Mouse (Mus musculus) WW6 (cell line): Measurements from ENCODE around the gene Bard1.
A peak's percentile ranks its signal among the peaks of the same experiment; 100 is the strongest.

Experiments
- DNase-seq: peaks from one replicate; pipeline ENCODE4 v3.0.0-alpha.2; 2013; ENCODE audit warnings: low read depth, low spot score

Gene Bard1

DNA sequence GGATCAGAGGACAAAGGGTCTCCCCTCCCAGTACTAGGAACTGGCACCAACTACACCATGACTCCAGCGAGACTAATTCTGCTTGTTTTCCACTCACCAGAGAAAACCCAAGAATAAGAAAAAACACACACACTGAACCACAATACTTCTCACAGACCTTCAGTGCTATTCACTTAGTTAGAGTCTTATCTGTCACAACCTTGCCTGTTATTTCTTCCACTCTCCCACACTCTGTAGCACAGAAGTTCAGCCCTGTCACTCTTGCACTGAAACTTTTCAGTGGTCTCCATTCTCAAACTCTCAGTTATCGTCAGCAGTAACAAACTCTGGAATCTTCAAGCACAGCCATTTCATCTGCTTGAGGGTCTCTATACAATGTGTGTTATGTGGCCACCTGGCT is 50.2 kb downstream of the Bard1 start:
- no peak for DNase-seq

- DNase-seq: no peak
Measured at GRCm38 (mm10) chr1:71052252-71052651, 50.7 kb downstream of the Bard1 start.

DNA sequence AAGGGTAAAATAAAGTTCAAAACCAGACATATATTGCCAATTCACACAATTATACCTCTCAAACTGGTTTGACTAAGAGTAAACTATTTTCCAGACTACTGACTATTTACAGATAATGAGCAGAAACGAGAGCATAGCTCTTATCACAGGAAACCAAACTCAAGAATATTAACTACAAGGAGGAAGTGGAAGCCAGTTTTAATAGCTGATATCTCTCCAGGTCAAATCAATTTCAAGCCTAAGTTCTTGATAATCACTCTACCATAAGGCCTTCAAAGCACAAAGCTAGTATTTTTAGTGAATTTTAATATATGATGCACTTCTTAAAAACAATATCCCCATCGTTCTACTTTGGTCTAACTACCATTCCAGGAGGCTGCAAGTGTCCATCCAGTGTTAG is 57.8 kb downstream of the Bard1 start:
- no peak for DNase-seq

DNA sequence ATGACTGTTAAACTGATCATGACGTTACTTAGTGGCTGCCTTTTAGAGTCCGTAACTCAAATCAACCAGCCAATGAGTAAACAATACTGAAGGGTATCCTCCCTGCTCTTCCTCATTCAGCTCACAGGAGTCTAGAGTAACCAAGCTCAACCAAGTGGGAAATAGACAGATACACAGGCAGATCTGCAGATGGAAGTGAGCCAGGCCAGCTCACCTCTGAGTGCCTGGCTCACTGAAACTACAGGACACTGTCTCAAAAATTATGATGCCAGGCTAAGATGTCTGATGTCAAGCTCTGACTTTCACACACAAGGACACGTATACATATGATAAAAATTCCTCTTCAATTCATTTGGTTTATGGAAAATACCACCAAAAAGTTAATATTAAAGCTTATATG is 59.0 kb downstream of the Bard1 start:
- DNase-seq: no peak

DNA sequence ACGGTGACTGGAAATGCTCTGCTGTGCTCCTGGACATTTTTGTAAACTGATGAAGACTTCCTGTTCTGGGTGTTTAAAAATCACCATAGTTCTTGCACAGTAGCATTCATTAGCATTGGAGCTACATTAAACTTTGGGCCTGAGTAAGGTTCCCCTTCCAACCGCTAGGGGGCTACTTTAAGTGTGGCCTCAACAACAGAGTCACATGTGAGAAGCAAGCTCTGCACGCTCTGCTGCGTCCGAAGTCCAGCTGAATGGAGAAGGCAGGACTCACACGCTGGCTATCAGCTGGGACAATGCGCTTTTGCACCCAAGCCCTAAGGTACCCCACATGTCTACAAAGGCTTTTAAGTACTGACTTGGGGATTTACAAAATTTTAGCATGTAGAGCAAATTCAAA is 65.9 kb downstream of the Bard1 start:
- peak; percentile 31 for DNase-seq

GRCm38 (mm10) chr1:71035565-71035964 is 67.4 kb downstream of the Bard1 start:
- DNase-seq: peak; percentile 26

- no peak for DNase-seq
Measured at GRCm38 (mm10) chr1:71022766-71023165, 80.2 kb downstream of the Bard1 start.

DNA sequence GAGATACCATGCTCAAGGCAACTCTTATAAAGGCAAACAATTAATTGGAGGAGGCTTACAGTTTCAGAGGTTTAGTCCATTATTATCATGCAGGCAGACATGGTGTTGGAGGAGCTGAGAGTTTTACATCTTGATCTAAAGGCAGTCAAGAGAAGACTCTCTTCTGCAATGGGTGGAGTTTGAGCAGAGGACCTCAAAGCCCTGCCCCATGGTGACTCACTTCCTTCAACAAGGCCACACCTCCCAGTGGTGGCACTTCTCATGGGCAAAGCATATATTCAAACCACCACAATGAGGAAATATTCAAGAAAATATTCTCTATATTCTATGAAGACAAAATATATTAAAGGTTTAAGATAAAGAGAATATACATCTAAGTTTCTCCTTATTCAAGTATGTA is 88.6 kb downstream of the Bard1 start:
- no peak for DNase-seq

DNA sequence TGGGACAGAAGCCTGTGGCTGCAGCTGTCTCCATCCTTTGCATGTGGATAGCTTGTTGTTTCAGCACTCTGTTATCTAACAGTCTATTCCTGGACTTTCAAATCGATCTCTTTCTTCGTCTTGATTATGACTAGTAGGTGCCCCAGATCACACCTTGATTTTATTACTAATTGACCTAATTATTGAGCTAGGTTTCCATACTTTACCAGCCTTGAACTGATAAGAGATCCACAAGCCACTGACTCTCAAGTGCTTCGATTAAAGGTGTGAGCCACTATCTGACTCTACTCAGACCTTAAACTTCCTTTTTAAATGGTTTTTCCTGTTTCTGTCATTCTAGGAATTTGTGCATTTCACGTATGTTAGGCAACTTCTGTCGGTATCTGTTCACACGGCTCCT is 96.9 kb downstream of the Bard1 start:
- DNase-seq: no peak

- DNase-seq: no peak
Measured at GRCm38 (mm10) chr1:71004177-71004576, 98.8 kb downstream of the Bard1 start.

DNA sequence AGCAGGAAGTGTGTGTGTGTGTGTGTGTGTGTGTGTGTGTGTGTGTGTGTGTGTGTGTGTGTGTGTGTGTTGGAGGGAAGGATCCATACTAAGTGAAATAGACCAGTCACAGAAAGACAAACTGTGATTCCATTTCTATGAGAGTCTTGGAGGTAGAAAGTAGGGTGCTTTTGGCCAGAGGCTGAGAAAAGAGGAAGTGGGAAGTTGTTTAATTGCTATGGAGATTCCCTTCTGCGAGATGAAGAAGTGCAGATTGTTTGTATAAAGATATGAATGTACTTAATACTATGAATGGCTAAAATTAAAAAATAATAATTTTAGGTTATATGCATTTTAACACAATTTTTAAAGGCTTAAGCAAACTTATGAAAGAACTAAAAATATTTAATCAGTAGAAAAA is 99.2 kb downstream of the Bard1 start:
- no peak for DNase-seq

DNA sequence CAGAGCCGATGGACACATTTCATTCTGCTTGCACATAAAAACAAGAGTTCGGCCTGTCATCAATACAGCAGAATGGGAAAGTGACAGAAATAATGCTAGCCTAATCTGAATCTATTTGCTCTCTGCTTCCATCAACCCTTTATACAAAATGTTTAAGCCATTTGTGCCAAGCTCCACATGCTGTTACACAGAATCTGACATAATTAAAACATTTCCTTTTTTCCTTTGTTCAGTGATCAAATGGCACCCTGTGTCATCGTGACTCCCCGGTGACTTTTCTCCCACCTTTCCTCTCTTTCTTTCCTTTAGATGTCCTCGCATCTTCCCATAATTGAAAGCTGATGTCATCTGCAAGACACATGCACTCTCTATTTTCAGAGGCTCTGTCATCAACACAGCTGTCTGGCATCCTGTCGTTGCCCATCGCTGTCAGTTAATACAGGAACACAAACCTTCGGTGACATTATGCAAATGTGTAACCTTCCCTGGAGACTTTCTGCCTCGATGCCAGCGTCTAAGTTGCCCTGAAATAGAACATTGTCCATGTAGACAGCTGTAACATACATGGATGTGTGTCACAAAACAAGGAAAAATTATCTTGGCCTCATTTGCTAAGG is 105.5 kb downstream of the Bard1 start:
- no peak for DNase-seq

DNA sequence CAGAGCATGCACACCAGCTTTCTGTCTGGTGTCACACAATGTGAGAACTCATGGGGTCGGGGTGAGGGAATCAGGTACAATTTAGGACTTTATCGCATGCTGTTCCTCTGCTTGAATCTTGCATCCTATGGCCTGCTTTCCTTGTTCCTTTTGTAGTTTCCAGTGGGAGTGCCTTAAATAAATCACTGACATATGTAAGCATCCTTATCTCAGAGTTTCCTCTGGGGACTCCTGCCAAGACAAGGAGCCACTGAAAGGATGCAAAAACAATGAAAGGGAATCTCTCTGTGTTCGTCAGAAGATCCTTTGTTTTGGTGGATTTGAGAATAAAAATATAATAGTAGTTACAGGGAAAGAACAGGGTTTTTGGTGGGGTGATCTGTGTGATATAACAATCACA is 106.2 kb downstream of the Bard1 start:
- no peak for DNase-seq
